Mouse (Mus musculus) embryo, embryonic 9.5 days (tissue): ENCODE data around the gene Gcfc2.
A peak's percentile ranks its signal among the peaks of the same experiment; 100 is the strongest.

Source experiments
- DNase-seq: peaks from one replicate; pipeline ENCODE4 v3.0.0-alpha.2; 2017; ENCODE audit errors: extremely low spot score

Gene Gcfc2

GRCm38 (mm10) chr6:81923523-81924142 is at the start of gene Gcfc2:
TSS of gene Gcfc2 (plus strand) at chr6:81923669.
- peak; percentile 93 for DNase-seq

GRCm38 (mm10) chr6:81895678-81896230 is 27.7 kb upstream of the Gcfc2 start:
- no peak for DNase-seq

- DNase-seq: no peak
Observed at GRCm38 (mm10) chr6:81910302-81910855, 13.1 kb upstream of the Gcfc2 start.

- no peak for DNase-seq
Observed at GRCm38 (mm10) chr6:81911244-81911643, 12.2 kb upstream of the Gcfc2 start.

GRCm38 (mm10) chr6:81911713-81912112 is 11.8 kb upstream of the Gcfc2 start:
- no peak for DNase-seq

GRCm38 (mm10) chr6:81912177-81912576 is 11.3 kb upstream of the Gcfc2 start:
- no peak for DNase-seq

GRCm38 (mm10) chr6:81924304-81924703 is 835 bp downstream of the Gcfc2 start:
- peak; percentile 8 for DNase-seq

- no peak for DNase-seq
Observed at GRCm38 (mm10) chr6:81929402-81929801, 5.9 kb downstream of the Gcfc2 start.

- DNase-seq: no peak
Observed at GRCm38 (mm10) chr6:81933281-81933680, 9.8 kb downstream of the Gcfc2 start.

GRCm38 (mm10) chr6:81941718-81942117 is 18.2 kb downstream of the Gcfc2 start:
- no peak for DNase-seq

GRCm38 (mm10) chr6:81943281-81943680 is 19.8 kb downstream of the Gcfc2 start:
- no peak for DNase-seq

- no peak for DNase-seq
Observed at GRCm38 (mm10) chr6:81944432-81944831, 21.0 kb downstream of the Gcfc2 start.

GRCm38 (mm10) chr6:81946906-81947305 is 23.4 kb downstream of the Gcfc2 start:
- no peak for DNase-seq

GRCm38 (mm10) chr6:81955133-81955532 is 31.7 kb downstream of the Gcfc2 start:
- no peak for DNase-seq

GRCm38 (mm10) chr6:81956399-81956798 is 32.9 kb downstream of the Gcfc2 start:
- DNase-seq: no peak

- DNase-seq: no peak
Observed at GRCm38 (mm10) chr6:81957992-81958391, 34.5 kb downstream of the Gcfc2 start.

GRCm38 (mm10) chr6:81959866-81960265 is 36.4 kb downstream of the Gcfc2 start:
- DNase-seq: no peak

GRCm38 (mm10) chr6:81960284-81960683 is 36.8 kb downstream of the Gcfc2 start:
- DNase-seq: no peak

- peak; percentile 93 for DNase-seq
Observed at GRCm38 (mm10) chr6:81965296-81966067, 42.0 kb downstream of the Gcfc2 start, which contains the start of gene Mrpl19. TSS of gene Mrpl19 (minus strand) at chr6:81965958.

GRCm38 (mm10) chr6:81966068-81966544 is 42.6 kb downstream of the Gcfc2 start:
- DNase-seq: no peak

GRCm38 (mm10) chr6:81971196-81971595 is 47.7 kb downstream of the Gcfc2 start:
- no peak for DNase-seq

GRCm38 (mm10) chr6:81972595-81972994 is 49.1 kb downstream of the Gcfc2 start:
- no peak for DNase-seq
